Mouse (Mus musculus) thymus, adult 2 months (tissue): ENCODE results near the gene Depdc5. TPM values are rescaled to one million over a fixed set of nuclear protein-coding genes. Genes with fewer than 3 reads are reported as not detected.

Experiments
- DNase-seq: peaks from one replicate; pipeline ENCODE4 v3.0.0; 2021
- H3K27ac ChIP-seq: fragments of 200-500 bp; 2 replicates; pipeline ENCODE4 v1.5.1; 2012; ENCODE audit warnings: low read length, control low read depth; ENCODE audit not compliant: control insufficient read depth, insufficient read depth
- H3K27me3 ChIP-seq: fragments of 200-500 bp; 2 replicates; pipeline ENCODE4 v1.6.1; 2012; ENCODE audit warnings: mild to moderate bottlenecking, low read length, moderate library complexity, mixed read lengths; ENCODE audit not compliant: control insufficient read depth, insufficient read depth
- H3K36me3 ChIP-seq: fragments of 200-500 bp; 2 replicates; pipeline ENCODE4 v1.6.1; 2012; ENCODE audit warnings: mild to moderate bottlenecking, low read length, moderate library complexity; ENCODE audit not compliant: control insufficient read depth, insufficient read depth
- H3K4me1 ChIP-seq: fragments of 200-500 bp; replicated peaks from 2 replicates; pipeline ENCODE4 v1.6.1; 2012; ENCODE audit warnings: low read length; ENCODE audit not compliant: control insufficient read depth, insufficient read depth
- H3K4me3 ChIP-seq: fragments of 200-500 bp; 2 replicates; pipeline ENCODE4 v1.5.1; 2012; ENCODE audit warnings: mild to moderate bottlenecking, low read length, control low read depth, moderate library complexity; ENCODE audit not compliant: control insufficient read depth, insufficient read depth
- CTCF ChIP-seq: fragments of 200-500 bp; IDR thresholded peaks from 2 replicates; pipeline ENCODE4 v1.5.1; 2012; ENCODE audit warnings: mild to moderate bottlenecking, control low read depth, low read length, moderate library complexity, borderline replicate concordance; ENCODE audit not compliant: control insufficient read depth, poor library complexity, insufficient read depth; ENCODE audit errors: extremely low read depth
- POLR2A ChIP-seq: fragments of 200-500 bp; IDR thresholded peaks from 2 replicates; pipeline ENCODE4 v1.6.1; 2012; ENCODE audit warnings: mild to moderate bottlenecking, low read length, control low read depth, moderate library complexity; ENCODE audit not compliant: control insufficient read depth, poor library complexity, insufficient read depth; ENCODE audit errors: extremely low read depth
- WGBS: fragments of 180-500 bp; shearing (Covaris S2); methylation state at CpG from one replicate; pipeline ENCODE4 v1.1.7; 2018; 5-methylcytosine and 5-hydroxymethylcytosine counted together
- polyA plus RNA-seq: library from polyadenylated mRNA; depleted of rRNA; stranded (reverse); fragments of >200 nt; gene quantifications from 2 replicates; pipeline ENCODE4 v1.2.3, GENCODE M21; 2012

Depdc5 gene
- polyA plus RNA-seq, 1 experiment, result 25.1 TPM

- H3K4me1 ChIP-seq, result no peaks in the 10 kb centered on the region; the same call in 1 of the 2 replicates
- H3K27ac ChIP-seq, result no peak overlapping the region
- 64% methylated on average over 11 of the region's 11 CpGs for WGBS
- no peak overlapping the region for H3K4me3 ChIP-seq
- no peak for DNase-seq
- H3K27me3 ChIP-seq, result no peaks in the 10 kb centered on the region
- TF ChIP-seq CTCF (no peak), POLR2A (no peak)
- no peaks in the 10 kb centered on the region for H3K36me3 ChIP-seq
Observed at GRCm38 (mm10) chr5:33005442-33006145, 142.1 kb downstream of the Depdc5 start.

- no peak for TF ChIP-seq POLR2A
- no peak for TF ChIP-seq CTCF
- H3K4me1 ChIP-seq, result no peaks in the 10 kb centered on the region; the same call in 1 of the 2 replicates
- no peaks in the 10 kb centered on the region for H3K36me3 ChIP-seq
- H3K27ac ChIP-seq, result no peak overlapping the region
- H3K27me3 ChIP-seq, result no peaks in the 10 kb centered on the region
- WGBS, result 88% methylated on average over 8 of the region's 8 CpGs
- no peak overlapping the region for H3K4me3 ChIP-seq
- no peak for DNase-seq
Observed at GRCm38 (mm10) chr5:33006670-33007069, 143.2 kb downstream of the Depdc5 start.

GRCm38 (mm10) chr5:33007371-33007770, 143.9 kb downstream of the Depdc5 start:
- Histone ChIP-seq H3K27me3 (no peaks in the 10 kb centered on the region), H3K27ac (no peak overlapping the region), H3K36me3 (no peaks in the 10 kb centered on the region), H3K4me3 (no peak overlapping the region), H3K4me1 (no peaks in the 10 kb centered on the region; the same call in 1 of the 2 replicates)
- DNase-seq, result no peak
- TF ChIP-seq CTCF (no peak), POLR2A (no peak)
- WGBS, result 96% methylated on average over 4 of the region's 4 CpGs

- H3K36me3 ChIP-seq, result no peaks in the 10 kb centered on the region
- 90% methylated on average over 2 of the region's 2 CpGs for WGBS
- no peaks in the 10 kb centered on the region for H3K27me3 ChIP-seq
- no peak for DNase-seq
- TF ChIP-seq CTCF (no peak), POLR2A (no peak)
- no peak overlapping the region for H3K4me3 ChIP-seq
- no peak overlapping the region for H3K27ac ChIP-seq
- H3K4me1 ChIP-seq, result no peaks in the 10 kb centered on the region; the same call in 1 of the 2 replicates
Observed at GRCm38 (mm10) chr5:33009301-33009700, 145.8 kb downstream of the Depdc5 start.

DNA sequence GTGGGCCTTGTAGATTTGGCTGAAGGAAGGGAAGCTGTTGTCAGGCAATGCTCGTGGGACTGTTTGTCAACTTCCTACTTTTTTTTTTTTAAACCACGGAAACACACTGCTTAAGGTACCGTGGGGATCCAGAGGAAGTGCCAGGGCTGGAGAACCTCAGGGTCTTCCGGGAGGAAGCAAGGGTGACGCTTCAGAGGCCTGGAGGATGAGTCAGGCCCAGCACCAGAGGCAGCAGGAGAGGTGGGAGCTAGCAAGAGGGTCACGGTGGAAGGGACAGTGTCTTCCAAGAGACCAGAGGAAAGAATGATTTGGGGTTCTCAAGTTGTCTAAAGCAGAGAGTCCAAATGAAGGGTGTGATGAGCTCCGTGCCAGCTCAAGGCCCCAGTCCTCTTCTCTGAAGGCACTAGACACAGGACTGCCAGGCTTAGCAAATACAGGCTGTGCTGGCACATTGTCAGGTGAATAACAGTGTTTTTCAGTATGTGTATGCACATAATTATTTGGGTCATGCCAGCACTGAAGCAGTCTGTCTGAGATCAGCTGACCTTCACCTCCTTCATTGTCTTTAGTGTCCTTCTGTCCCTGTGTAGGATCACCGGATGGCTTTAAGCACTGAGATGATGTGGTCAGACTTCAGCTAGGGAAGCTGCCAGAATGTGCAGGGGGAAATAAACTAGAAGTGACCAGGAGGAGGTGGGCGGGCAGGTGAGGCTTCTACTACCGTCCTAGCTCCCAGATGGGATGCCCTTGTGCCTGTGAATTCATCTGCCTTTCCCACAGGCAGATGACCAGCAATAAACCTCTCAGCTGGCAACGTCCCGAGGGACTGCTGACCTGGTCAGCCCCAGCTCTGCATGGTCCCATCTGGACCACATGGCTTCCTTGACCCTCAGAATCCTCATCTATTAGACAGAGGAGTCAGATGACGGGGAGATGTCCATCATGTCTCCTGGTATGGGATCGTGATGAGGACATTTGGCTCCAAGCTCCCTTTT, 146.6 kb downstream of the Depdc5 start:
- Histone ChIP-seq H3K36me3 (no peaks in the 10 kb centered on the region), H3K27ac (no peak overlapping the region), H3K4me3 (no peak overlapping the region), H3K4me1 (no peaks in the 10 kb centered on the region; the same call in 1 of the 2 replicates), H3K27me3 (no peaks in the 10 kb centered on the region)
- TF ChIP-seq CTCF (no peak), POLR2A (no peak)
- DNase-seq, result no peak
- WGBS, result 67% methylated on average over 14 of the region's 14 CpGs

DNA sequence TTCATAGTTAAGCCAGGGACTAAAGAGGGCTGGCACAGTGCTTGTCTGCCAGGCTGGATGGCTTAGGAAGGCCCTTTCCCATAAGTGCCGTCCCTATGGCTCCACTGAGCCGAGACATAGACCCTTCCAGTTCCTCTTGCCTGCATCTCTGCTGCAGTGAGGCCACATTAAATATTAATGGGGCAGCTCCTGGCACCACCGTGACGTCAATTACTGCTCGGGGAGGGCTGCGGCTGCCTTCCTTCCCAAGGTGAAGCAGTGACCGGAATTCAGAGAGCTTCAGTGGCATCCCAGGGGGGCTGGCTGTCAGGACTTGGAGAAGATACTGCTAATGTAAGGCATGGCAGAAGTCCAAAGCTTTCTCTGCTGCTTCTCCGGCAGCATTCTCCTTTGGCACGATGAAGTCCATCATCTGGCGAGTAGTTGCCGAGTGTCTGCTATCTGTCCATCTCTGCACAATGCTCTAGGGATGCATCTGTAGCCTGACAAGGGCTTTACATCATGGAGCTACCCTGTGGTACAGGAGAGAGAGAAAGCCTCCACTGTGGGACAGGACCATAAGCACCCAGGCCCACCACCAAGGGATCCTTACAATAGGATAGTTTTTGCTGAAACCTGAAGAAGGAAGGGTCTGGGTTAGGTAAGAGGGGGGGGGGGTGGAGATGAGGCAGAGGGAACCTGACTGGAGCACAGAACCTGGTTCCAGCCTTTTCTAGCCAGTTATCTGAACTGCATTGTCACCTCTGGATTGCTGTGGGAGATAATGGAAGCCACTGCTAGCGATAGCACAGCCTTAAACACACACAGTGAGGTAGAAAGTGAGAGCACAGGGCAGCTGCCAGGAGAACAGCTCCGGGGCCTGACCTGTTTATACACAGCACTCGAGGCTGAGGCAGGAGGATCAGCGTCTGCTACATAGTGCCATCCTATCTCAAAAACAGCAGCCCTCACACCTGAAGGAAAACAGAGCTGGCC, 147.9 kb downstream of the Depdc5 start:
- Histone ChIP-seq H3K36me3 (no peaks in the 10 kb centered on the region), H3K27me3 (no peaks in the 10 kb centered on the region), H3K4me3 (no peak overlapping the region), H3K4me1 (no peaks in the 10 kb centered on the region; the same call in 1 of the 2 replicates), H3K27ac (no peak overlapping the region)
- TF ChIP-seq CTCF (no peak), POLR2A (no peak)
- DNase-seq, result no peak
- WGBS, result 92% methylated on average over 15 of the region's 15 CpGs
